Mouse (Mus musculus) cerebral cortex, adult 2 months (tissue): Measurements from ENCODE around the gene Cyp4v3.

Experiments used
- WGBS: fragments of 180-500 bp; shearing (Covaris S2); methylation state at CpG from one replicate; pipeline ENCODE4 v1.1.7; 2018; 5-methylcytosine and 5-hydroxymethylcytosine counted together

The Cyp4v3 gene

GRCm38 (mm10) chr8:45310967-45311366 lies 22.0 kb downstream of the Cyp4v3 start:
- 86% methylated on average over 4 of the region's 4 CpGs for WGBS

- 94% methylated on average over 13 of the region's 13 CpGs for WGBS
These were observed 24.6 kb downstream of the Cyp4v3 start, which contains the start of gene Gm45753 for GRCm38 (mm10) chr8:45308366-45308765. TSS of gene Gm45753 (minus strand) at chr8:45308466.

- WGBS = 92% methylated on average over 1 of the region's 1 CpGs
These were observed 27.5 kb downstream of the Cyp4v3 start for GRCm38 (mm10) chr8:45305479-45305878.

- WGBS = 87% methylated on average over 3 of the region's 3 CpGs
These were observed 28.7 kb downstream of the Cyp4v3 start for GRCm38 (mm10) chr8:45304354-45304753.

GRCm38 (mm10) chr8:45302390-45302789 lies 30.6 kb downstream of the Cyp4v3 start:
- WGBS = 46% methylated on average over 8 of the region's 8 CpGs

GRCm38 (mm10) chr8:45295276-45295675 lies 37.7 kb downstream of the Cyp4v3 start:
- WGBS = 92% methylated on average over 6 of the region's 6 CpGs

- WGBS = 90% methylated on average over 7 of the region's 7 CpGs
These were observed 38.3 kb downstream of the Cyp4v3 start, which contains the start of gene Klkb1 for GRCm38 (mm10) chr8:45294687-45295086. TSS of gene Klkb1 (minus strand) at chr8:45294859.

- WGBS = 54% methylated on average over 2 of the region's 2 CpGs
These were observed 41.2 kb downstream of the Cyp4v3 start for GRCm38 (mm10) chr8:45291790-45292189.

GRCm38 (mm10) chr8:45281630-45282029 lies 51.4 kb downstream of the Cyp4v3 start:
- 84% methylated on average over 8 of the region's 8 CpGs for WGBS

- WGBS = 86% methylated on average over 3 of the region's 3 CpGs
These were observed 55.6 kb downstream of the Cyp4v3 start for GRCm38 (mm10) chr8:45277453-45277852.

GRCm38 (mm10) chr8:45274317-45274716 lies 58.7 kb downstream of the Cyp4v3 start:
- whole genome bisulfite sequencing = 71% methylated on average over 4 of the region's 4 CpGs

- 64% methylated on average over 4 of the region's 4 CpGs for WGBS
These were observed 65.2 kb downstream of the Cyp4v3 start for GRCm38 (mm10) chr8:45267611-45268391.

GRCm38 (mm10) chr8:45266993-45267392 lies 66.0 kb downstream of the Cyp4v3 start:
- WGBS = 63% methylated on average over 8 of the region's 8 CpGs

GRCm38 (mm10) chr8:45264918-45265317 lies 68.1 kb downstream of the Cyp4v3 start:
- 91% methylated on average over 4 of the region's 4 CpGs for WGBS

- WGBS = 92% methylated on average over 3 of the region's 3 CpGs
These were observed 70.2 kb downstream of the Cyp4v3 start for GRCm38 (mm10) chr8:45262851-45263250.

- 89% methylated on average over 10 of the region's 10 CpGs for WGBS
These were observed 71.1 kb downstream of the Cyp4v3 start, which contains the start of gene F11 for GRCm38 (mm10) chr8:45261920-45262319. TSS of gene F11 (minus strand) at chr8:45262031.

- WGBS = 68% methylated on average over 8 of the region's 8 CpGs
These were observed 74.6 kb downstream of the Cyp4v3 start for GRCm38 (mm10) chr8:45258421-45258820.

GRCm38 (mm10) chr8:45255040-45255439 lies 78.0 kb downstream of the Cyp4v3 start:
- WGBS = 69% methylated on average over 12 of the region's 12 CpGs
